19 mouse cellular contexts compared by ENCODE assay signal in the genomic region with DNA sequence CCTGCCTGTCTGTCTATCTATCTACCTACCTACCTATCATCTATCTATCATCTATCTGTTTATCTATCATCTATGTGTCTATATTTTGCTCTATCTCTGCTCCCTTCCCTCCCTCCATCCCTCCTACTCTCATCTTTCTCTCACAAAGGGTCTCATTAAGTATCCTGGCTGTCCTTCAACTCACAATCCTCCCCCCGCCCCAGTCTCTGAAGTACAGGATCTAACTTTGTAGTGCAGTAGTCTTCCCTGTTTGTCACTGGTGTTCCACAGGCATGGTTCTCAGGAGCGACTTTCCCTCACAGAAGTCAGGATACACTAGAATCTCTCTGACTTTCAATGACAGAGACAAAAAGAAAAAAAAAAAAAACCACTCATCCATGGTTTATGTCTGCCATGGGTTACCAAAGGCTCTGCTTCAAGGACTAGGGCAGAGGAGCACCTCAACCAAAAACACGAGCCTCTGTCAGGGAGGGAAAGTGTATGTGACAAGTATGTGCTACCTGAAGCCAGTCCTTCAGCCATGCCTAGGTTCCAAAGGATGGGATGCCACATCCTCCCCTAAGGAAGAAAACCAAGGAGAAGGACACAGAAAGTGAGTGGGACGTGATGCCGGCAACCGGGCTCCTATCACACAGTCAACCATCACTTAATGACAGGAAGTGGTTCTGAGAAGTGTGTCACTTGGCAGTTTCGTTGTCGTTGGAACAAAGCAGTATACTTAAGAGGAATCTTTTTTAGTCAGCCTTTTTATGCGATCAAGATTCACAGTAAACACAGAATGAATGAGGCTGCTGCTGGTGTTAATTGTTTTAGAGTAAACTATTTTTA. TPM values are rescaled to one million over a fixed set of nuclear protein-coding genes. Genes with fewer than 3 reads are reported as not detected.
A peak's percentile ranks its signal among the peaks of the same experiment; 100 is the strongest.
DNase-seq lines count a peak whose midpoint lies in the region; ATAC-seq lines count a peak whose summit lies in the region.
"Had no signal": no experiment of that assay in that cellular context is flagged by ENCODE, and none has a peak within 500 bp of the region (broad histone marks: within the 10 kb centered on the region; RNA-seq: fewer than 3 reads in every experiment).

No protein-coding gene starts in this region.

- H3K27ac ChIP-seq in neural tube, embryonic 15.5 days (replicated peaks) = no peak overlapping the region
- H3K27ac ChIP-seq: embryonic facial prominence, embryonic 12.5 days; forebrain, embryonic 15.5 days; hindbrain, embryonic 15.5 days; limb, embryonic 15.5 days; midbrain, embryonic 10.5 days had no signal

- DNase-seq in spleen, postnatal 36 days (ENCODE audit: low spot score in 2 of 2) = peak; percentile 10 to 22
- DNase-seq in spleen, postnatal 10 days (ENCODE audit: low spot score in 2 of 2) = no peak
- DNase-seq in thymus, postnatal 4 days = peak; percentile 57
- no peak for DNase-seq in heart, adult 9 months (ENCODE audit: low spot score in 2 of 2)
- DNase-seq in gastrocnemius, postnatal 36 days = no peak
- DNase-seq: adrenal gland, postnatal 25 days; cerebellum, adult 2 months; heart, adult 18-20 months; heart, postnatal 14 days; kidney, adult 8-10 months; kidney, postnatal 4 days had no signal

- no peaks in the 10 kb centered on the region for H3K36me3 ChIP-seq in neural tube, embryonic 15.5 days
- H3K36me3 ChIP-seq: embryonic facial prominence, embryonic 12.5 days; forebrain, embryonic 15.5 days; hindbrain, embryonic 15.5 days; limb, embryonic 15.5 days; midbrain, embryonic 10.5 days had no signal

- peak; percentile 61 for ATAC-seq in granulocyte monocyte progenitor cell, adult 5-6 weeks (replicated peaks; ENCODE audit: poor library complexity, severe bottlenecking)
- peak; percentile 28; the same call in 1 of the 2 replicates for ATAC-seq in neutrophil, adult 5-6 weeks (ENCODE audit: extremely low read depth, insufficient number of reproducible peaks, low FRiP score, poor library complexity, severe bottlenecking)
- no peak for ATAC-seq in neural tube, embryonic 15.5 days (ENCODE audit: low FRiP score)
- ATAC-seq: forebrain, embryonic 15.5 days had no signal

- H3K4me3 ChIP-seq in neural tube, embryonic 15.5 days (replicated peaks) = no peak overlapping the region
- H3K4me3 ChIP-seq: embryonic facial prominence, embryonic 12.5 days; forebrain, embryonic 15.5 days; hindbrain, embryonic 15.5 days; limb, embryonic 15.5 days; midbrain, embryonic 10.5 days had no signal

- intact Hi-C loops in gastrocnemius, postnatal 36 days (cut with DNase I) = no loop called here

- no peaks in the 10 kb centered on the region for H3K27me3 ChIP-seq in neural tube, embryonic 15.5 days (replicated peaks)
- H3K27me3 ChIP-seq: embryonic facial prominence, embryonic 12.5 days; forebrain, embryonic 15.5 days; hindbrain, embryonic 15.5 days; limb, embryonic 15.5 days had no signal

- no peaks in the 10 kb centered on the region for H3K9me3 ChIP-seq in neural tube, embryonic 15.5 days (replicated peaks)
- H3K9me3 ChIP-seq: embryonic facial prominence, embryonic 12.5 days; forebrain, embryonic 15.5 days; hindbrain, embryonic 15.5 days; limb, embryonic 15.5 days; midbrain, embryonic 10.5 days had no signal

- no peak overlapping the region for H3K4me2 ChIP-seq in neural tube, embryonic 15.5 days
- H3K4me2 ChIP-seq: embryonic facial prominence, embryonic 12.5 days; forebrain, embryonic 15.5 days; hindbrain, embryonic 15.5 days; limb, embryonic 15.5 days had no signal

- WGBS in neural tube, embryonic 15.5 days = 90% methylated on average over 9 of the region's 9 CpGs

- no peak overlapping the region for H3K9ac ChIP-seq in neural tube, embryonic 15.5 days (replicated peaks)
- H3K9ac ChIP-seq: embryonic facial prominence, embryonic 12.5 days; forebrain, embryonic 15.5 days; hindbrain, embryonic 15.5 days; limb, embryonic 15.5 days had no signal

- no peaks in the 10 kb centered on the region for H3K4me1 ChIP-seq in neural tube, embryonic 15.5 days
- H3K4me1 ChIP-seq: embryonic facial prominence, embryonic 12.5 days; limb, embryonic 15.5 days had no signal

RNA-seq across cellular contexts. Expression of gene Ntrk3, which starts 16.6 kb away (rescaled TPM):
- not detected in 2 replicates for total RNA-seq in granulocyte monocyte progenitor cell, adult 5-6 weeks (2014; fragmentation: Nextera tagmentation)
- not detected in 2 replicates for total RNA-seq in granulocyte monocyte progenitor cell, adult 5-6 weeks (2017)
- 1.5 and 1.9 TPM in 2 replicates for total RNA-seq in neutrophil, adult 5-6 weeks (2017)
- 22.5 and 27.3 TPM in 2 replicates for polyA plus RNA-seq in neural tube, embryonic 15.5 days (2015; fragmentation: Nextera tagmentation; extraction: Ambion mirVana)
- total RNA-seq in gastrocnemius, postnatal 36 days (2021) = 1 to 10 TPM; 1.3 to 1.8 TPM

Comparison
In these comparisons a context has a peak if more than half of its experiments do, and no peak if none do; other contexts are left out.
1. DNase-seq: peak in spleen, postnatal 36 days (2 of 2) and thymus, postnatal 4 days (single experiment); none in spleen, postnatal 10 days (0 of 2), heart, adult 9 months (0 of 2) and gastrocnemius, postnatal 36 days (0 of 2).